Mouse (Mus musculus): ENCODE results near the gene Agap1.

The Agap1 gene

GRCm38 (mm10) chr1:89660804-89661203 is 206.2 kb downstream of the Agap1 start:
- DNase-seq (ENCODE audit: low read depth) = no peak

- no peak for DNase-seq (ENCODE audit: low read depth)
Observed at GRCm38 (mm10) chr1:89666154-89666553, 211.5 kb downstream of the Agap1 start.

DNA sequence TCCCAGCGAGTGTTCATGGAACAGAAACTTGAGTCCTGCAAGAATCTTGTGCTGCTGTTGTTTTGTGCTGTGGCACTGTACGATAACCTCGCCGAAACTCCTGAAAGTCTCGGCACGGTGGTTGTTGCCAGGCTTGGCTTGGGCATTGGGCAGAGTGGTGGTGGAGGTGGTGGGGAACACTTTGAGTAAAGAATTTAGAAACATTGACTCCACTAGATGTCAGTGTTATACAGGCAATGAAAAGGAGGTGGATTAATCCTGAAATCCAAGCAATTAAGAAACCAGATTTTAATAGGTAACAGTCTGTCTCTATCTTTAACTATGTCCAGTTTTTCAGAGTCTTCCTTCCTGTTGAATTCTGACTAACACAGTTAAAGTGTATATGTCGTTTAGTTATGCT is 212.8 kb downstream of the Agap1 start:
- no peak for DNase-seq (ENCODE audit: low read depth)

- no peak for DNase-seq (ENCODE audit: low read depth)
Observed at GRCm38 (mm10) chr1:89668635-89669034, 214.0 kb downstream of the Agap1 start.

- DNase-seq (ENCODE audit: low read depth) = no peak
Observed at GRCm38 (mm10) chr1:89671110-89671787, 216.6 kb downstream of the Agap1 start.

- DNase-seq (ENCODE audit: low read depth) = no peak
Observed at GRCm38 (mm10) chr1:89673071-89673470, 218.5 kb downstream of the Agap1 start.

- no peak for DNase-seq (ENCODE audit: low read depth)
Observed at GRCm38 (mm10) chr1:89673686-89674085, 219.1 kb downstream of the Agap1 start.

DNA sequence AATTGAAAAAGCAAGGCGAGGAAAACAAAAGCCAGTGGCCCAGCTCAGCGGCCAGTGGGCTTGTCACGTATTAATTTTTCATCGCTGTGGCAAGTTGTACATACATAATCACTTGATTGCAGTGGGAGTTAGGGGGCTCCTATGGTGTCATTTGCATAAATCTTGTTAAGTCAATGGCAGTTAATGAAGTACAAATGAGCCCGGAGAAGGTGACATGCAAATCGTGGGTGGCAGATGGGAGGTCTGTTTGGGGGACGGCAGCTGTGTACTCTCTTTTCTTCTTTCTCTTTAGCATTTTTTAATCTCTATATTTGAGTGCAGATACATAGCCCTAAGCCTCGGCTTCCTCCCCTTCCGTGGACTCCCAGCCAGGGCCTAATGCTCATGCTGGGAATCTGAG is 220.1 kb downstream of the Agap1 start:
- no peak for DNase-seq (ENCODE audit: low read depth)

DNA sequence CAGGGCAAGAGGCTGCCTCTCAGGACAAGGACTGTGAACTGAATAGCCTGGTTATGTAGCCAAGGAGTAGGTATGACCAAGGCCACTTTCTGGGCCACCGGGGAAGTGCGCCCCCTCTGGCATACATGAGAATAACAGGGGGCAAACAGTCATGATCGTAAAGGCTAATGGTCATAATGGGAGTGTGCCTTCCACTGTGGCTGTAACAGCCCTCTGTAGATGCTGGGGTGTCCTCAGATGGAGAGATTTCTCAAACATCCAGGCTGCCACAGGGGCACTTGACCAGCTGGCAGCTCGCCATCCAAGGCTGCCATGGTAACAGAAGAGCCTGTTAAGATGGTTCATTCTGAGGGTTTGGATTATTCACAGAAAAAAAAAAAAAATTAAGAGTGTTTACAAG is 221.8 kb downstream of the Agap1 start:
- DNase-seq (ENCODE audit: low read depth) = no peak

DNA sequence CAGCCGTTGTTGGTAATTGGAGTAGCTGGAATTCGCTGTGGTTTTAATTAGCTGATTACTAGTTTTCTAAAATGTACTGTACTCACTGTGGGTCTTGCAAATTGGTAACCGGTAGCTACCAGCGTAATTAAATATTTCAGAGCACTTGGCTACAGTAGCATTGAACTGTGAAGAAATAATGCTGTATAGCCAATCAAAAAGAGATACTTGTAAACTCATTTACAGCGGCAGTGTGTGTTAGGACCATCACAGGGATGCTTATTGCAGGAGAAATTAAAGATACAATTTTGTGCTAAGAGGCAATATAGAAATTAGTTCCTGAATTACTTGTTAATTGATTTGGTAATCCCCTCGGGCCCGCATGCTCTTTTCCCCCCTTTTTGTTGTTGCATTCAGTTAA is 226.1 kb downstream of the Agap1 start:
- no peak for DNase-seq (ENCODE audit: low read depth)

- no peak for DNase-seq (ENCODE audit: low read depth)
Observed at GRCm38 (mm10) chr1:89688914-89689313, 234.3 kb downstream of the Agap1 start.

DNA sequence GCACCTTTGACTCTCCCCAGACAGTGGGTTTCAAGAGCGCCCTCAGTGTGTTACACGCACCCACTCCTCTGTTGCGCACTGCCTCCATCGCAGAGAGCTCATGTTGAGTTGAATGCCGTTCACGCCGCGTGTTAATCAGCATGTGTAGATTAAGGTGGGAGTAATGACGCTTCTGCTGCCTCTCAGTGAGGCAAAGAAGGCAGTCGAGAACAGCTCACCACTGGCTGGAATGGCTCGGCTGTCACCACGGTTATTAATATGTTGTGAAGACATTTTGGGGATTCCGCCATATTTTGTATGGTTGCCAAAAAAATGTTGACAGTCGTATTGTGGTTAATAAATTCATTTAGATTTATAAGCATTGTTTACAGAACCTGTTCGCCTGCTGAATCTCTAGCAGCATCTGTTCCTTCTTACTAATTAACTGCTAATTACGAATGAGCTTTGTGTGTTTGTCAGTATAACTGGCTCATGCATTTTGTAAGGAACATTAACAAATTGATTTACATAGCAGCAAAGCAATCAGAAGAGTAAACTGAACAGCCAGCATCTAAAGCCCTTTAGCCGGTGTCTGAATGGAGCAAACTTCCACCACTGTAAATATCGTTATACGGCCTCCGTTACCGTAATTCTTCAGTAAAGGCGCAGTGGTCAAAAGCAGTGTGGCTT is 235.1 kb downstream of the Agap1 start:
- no peak for DNase-seq (ENCODE audit: low read depth)

DNA sequence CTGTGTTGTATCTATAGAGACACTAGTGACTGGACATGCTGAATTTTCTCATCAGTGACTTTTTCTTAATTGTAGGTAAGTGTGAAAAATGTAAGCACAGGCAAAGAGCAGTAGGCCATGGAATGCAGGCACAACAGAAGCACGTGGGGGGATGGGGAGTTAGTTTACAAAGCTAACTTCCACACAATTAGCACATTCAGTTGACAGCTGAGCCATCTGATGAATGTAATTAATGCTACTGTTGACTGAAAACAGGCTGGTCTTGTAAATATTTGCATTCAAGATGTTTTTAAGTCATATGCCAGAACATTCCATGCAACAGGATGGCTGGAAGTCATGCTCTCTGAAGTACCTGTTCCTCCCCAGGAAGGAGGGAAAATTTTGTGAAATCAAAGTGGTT is 236.5 kb downstream of the Agap1 start:
- no peak for DNase-seq (ENCODE audit: low read depth)

- DNase-seq (ENCODE audit: low read depth) = no peak
Observed at GRCm38 (mm10) chr1:89692420-89692819, 237.8 kb downstream of the Agap1 start.

DNA sequence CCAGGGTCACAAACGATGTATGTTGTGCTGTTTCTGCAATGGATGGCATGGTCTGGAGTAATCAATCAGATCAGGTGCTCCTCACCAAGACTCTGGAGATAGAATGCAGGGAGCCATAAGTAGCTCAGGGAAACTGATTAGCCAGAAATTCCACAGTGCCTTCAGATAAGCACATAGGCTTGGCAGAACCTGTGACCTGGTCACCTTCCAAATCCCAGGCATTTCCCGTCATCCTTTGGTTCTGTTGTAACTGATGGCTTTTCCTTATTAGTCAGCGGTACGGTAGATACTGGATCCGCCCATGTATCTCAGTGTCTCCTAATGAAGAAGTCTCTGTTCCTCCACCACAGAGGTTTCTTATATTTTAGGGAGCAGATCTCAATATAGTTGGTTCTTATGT is 240.3 kb downstream of the Agap1 start:
- no peak for DNase-seq (ENCODE audit: low read depth)

DNA sequence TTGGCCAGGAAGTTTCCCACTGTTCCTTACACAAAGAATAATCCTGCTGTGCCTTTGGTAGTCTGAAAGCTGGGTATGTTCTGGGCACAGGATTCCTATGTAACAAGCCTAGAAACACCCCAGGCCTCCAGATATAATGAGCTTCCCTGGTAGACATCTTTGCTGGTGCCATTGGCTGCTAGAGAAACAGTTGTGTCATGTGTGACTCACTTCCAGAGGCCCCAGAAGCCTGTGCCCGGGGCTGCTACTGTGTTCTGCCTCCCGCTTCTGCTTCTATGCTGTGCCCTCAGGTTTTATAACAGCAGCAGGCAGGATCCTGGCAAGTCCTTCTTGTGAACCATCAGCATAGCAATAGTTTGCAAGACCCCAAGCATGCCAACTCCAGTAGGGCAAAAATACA is 242.6 kb downstream of the Agap1 start:
- no peak for DNase-seq (ENCODE audit: low read depth)

- DNase-seq (ENCODE audit: low read depth) = no peak
Observed at GRCm38 (mm10) chr1:89700166-89700565, 245.6 kb downstream of the Agap1 start.

DNA sequence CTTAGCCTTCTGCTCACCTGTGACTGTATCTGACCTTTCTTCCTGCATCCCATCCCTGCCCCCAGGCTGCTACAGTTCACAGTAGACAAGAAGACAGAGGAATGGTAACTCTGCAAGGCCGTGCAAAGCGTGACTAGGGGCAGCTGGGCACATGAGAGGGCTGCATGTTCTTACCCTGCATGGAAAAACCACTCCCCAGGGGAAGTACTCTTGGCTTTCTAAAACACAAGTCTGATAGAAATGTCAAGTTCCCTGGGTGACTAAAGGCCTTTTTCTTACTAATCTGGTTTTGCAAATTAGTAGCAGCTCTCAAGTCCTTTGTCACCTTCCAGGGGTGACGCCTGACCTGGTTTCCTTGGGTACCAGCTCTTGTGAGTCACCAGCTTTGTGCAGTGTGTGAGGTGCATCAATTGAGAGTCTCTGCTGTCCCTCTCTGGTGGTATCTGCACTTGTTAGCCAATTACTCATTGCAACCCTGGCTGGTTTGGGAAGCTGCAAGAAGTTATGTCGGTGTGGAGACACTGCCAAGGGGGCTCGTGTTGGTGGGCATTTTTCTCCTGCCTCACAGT is 246.6 kb downstream of the Agap1 start:
- no peak for DNase-seq (ENCODE audit: low read depth)

GRCm38 (mm10) chr1:89703294-89703693 is 248.7 kb downstream of the Agap1 start:
- no peak for DNase-seq (ENCODE audit: low read depth)

- DNase-seq (ENCODE audit: low read depth) = no peak
Observed at GRCm38 (mm10) chr1:89705670-89706069, 251.1 kb downstream of the Agap1 start.

DNA sequence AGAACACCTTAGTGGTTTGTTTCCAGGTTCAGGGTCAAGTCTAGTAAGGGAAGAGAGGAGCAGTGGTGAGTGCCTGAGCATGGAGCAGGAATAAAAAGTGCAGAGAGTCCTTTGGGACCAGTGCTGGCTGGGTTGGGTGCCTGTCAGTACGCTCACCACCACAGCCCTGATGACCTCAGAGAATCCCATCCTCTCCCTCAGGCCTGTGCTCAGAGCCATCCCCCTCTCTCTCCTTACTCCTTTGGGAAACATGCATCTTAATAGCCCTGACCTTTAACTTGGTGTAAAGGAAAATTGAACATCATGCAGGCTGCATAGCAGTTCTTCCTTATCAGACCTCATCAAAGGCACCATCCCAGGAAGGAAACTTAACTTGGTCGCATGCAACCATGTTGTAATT is 252.3 kb downstream of the Agap1 start:
- DNase-seq (ENCODE audit: low read depth) = no peak

- no peak for DNase-seq (ENCODE audit: low read depth)
Observed at GRCm38 (mm10) chr1:89707756-89708480, 253.3 kb downstream of the Agap1 start.

GRCm38 (mm10) chr1:89709824-89710223 is 255.2 kb downstream of the Agap1 start:
- DNase-seq (ENCODE audit: low read depth) = no peak

All from fibroblast of lung, adult 2 months (primary cell).